Mouse (Mus musculus): Measurements from ENCODE around the gene Gpr12. TPM values are rescaled to one million over a fixed set of nuclear protein-coding genes. Genes with fewer than 3 reads are reported as not detected.
"Not testable (repeated sequence)": the region's sequence is repeated elsewhere in the genome, so short reads cannot be mapped to it uniquely, and the experiment has no call there.

The Gpr12 gene
- total RNA-seq, 2 experiments from 2014 or later: 26.7 to 27.7 TPM

GRCm38 (mm10) chr5:146576668-146577067, 8.4 kb downstream of the Gpr12 start:
- intact Hi-C loops (cut with DNase I): no loop called here
- peak; percentile 30 for TF ChIP-seq CTCF (IDR thresholded peaks at IDR 0.05)
- Histone ChIP-seq H3K4me3 (no peak overlapping the region), H3K27ac (no peak overlapping the region)
- DNase-seq (ENCODE audit: extremely low spot score in 1 of 2, low spot score in 2 of 2): no peak

GRCm38 (mm10) chr5:146572735-146573042, 12.3 kb downstream of the Gpr12 start:
- not testable (repeated sequence) for DNase-seq (ENCODE audit: extremely low spot score in 1 of 2, low spot score in 2 of 2); H3K4me3 ChIP-seq; H3K27ac ChIP-seq
- TF ChIP-seq CTCF (IDR thresholded peaks at IDR 0.05): peak; percentile 14
- intact Hi-C loops (cut with DNase I): loop anchor here (2.0 kb wide), 1 partner anchor 98 kb away; no protein-coding TSS in a partner anchor

GRCm38 (mm10) chr5:146571830-146572734, 13.0 kb downstream of the Gpr12 start:
- intact Hi-C loops (cut with DNase I): loop anchor here (2.0 kb wide), 1 partner anchor 99 kb away; no protein-coding TSS in a partner anchor
- peak overlapping the region; percentile 44 for H3K27ac ChIP-seq
- peak in 1 of 2 experiments; percentile 49 for DNase-seq (ENCODE audit: extremely low spot score in 1 of 2, low spot score in 2 of 2)
- not testable (repeated sequence) for H3K4me3 ChIP-seq

- DNase-seq (ENCODE audit: extremely low spot score in 1 of 2, low spot score in 2 of 2); intact Hi-C loops (cut with DNase I); H3K4me3 ChIP-seq; H3K27ac ChIP-seq: not testable (repeated sequence)
Observed at GRCm38 (mm10) chr5:146570179-146570578, 14.9 kb downstream of the Gpr12 start.

- no peak for DNase-seq (ENCODE audit: extremely low spot score in 1 of 2, low spot score in 2 of 2)
- intact Hi-C loops (cut with DNase I): no loop called here
Observed at GRCm38 (mm10) chr5:146567054-146567453, 18.0 kb downstream of the Gpr12 start.

GRCm38 (mm10) chr5:146564259-146564658, 20.8 kb downstream of the Gpr12 start:
- intact Hi-C loops (cut with DNase I): no loop called here
- DNase-seq (ENCODE audit: extremely low spot score in 1 of 2, low spot score in 2 of 2): no peak
- no peak overlapping the region for H3K4me3 ChIP-seq
- no peak overlapping the region for H3K27ac ChIP-seq
- peak; percentile 39 for TF ChIP-seq CTCF (IDR thresholded peaks at IDR 0.05)

More at GRCm38 (mm10) chr5:146567054-146567453, 18.0 kb downstream of the Gpr12 start:
- H3K4me3 ChIP-seq: no peak overlapping the region
- TF ChIP-seq CTCF (IDR thresholded peaks at IDR 0.05): peak; percentile 34
- no peak overlapping the region for H3K27ac ChIP-seq

- H3K4me3 ChIP-seq; DNase-seq (ENCODE audit: extremely low spot score in 1 of 2, low spot score in 2 of 2); H3K27ac ChIP-seq; intact Hi-C loops (cut with DNase I): not testable (repeated sequence)
Observed at GRCm38 (mm10) chr5:146555836-146556235, 29.2 kb downstream of the Gpr12 start, which contains the start of gene Gm3415. Gene Gm3415 (plus strand): TSS chr5:146556136.

GRCm38 (mm10) chr5:146537347-146537746, 47.7 kb downstream of the Gpr12 start, which contains the start of gene Gm3409:
Gene Gm3409 (plus strand): TSS chr5:146537647.
- intact Hi-C loops (cut with DNase I); H3K4me3 ChIP-seq; DNase-seq (ENCODE audit: extremely low spot score in 1 of 2, low spot score in 2 of 2); H3K27ac ChIP-seq: not testable (repeated sequence)

Other genes starting within 250 kb of the Gpr12 start
- 10 to 100 TPM; 90.3 to 93.9 TPM for gene Wasf3, start 200.3 kb downstream of the Gpr12 start, total RNA-seq (2021)
- gene Gm6408, start 103.3 kb downstream of the Gpr12 start, total RNA-seq (2021): not detected
- not detected for gene Gm6370, start 93.9 kb downstream of the Gpr12 start, total RNA-seq (2021)
- gene 4930449I24Rik, start 82.8 kb downstream of the Gpr12 start, total RNA-seq (2021): not detected
- gene Gm3402, start 71.1 kb downstream of the Gpr12 start, total RNA-seq (2021): not detected
- gene Gm3404, start 59.4 kb downstream of the Gpr12 start, total RNA-seq (2021): not detected
- gene Gm3409, start 47.6 kb downstream of the Gpr12 start, total RNA-seq (2021): not detected
- gene Gm3415, start 29.1 kb downstream of the Gpr12 start, total RNA-seq (2021): not detected
- 10 to 100 TPM; 56.0 to 56.7 TPM for gene Usp12, start 209.8 kb upstream of the Gpr12 start, total RNA-seq (2021)
- gene Rpl21, start 247.7 kb upstream of the Gpr12 start, total RNA-seq (2021): 100 to 1,000 TPM; 165 to 172 TPM